Mouse (Mus musculus) lung, postnatal 0 days (tissue): ENCODE data around the gene Tomm40l.

Source experiments
- CTCF ChIP-seq: IDR thresholded peaks from 2 replicates; pipeline ENCODE4 v1.5.1; 2016; ENCODE audit warnings: antibody characterized with exemption, mild to moderate bottlenecking
- EP300 ChIP-seq: IDR thresholded peaks from 2 replicates; pipeline ENCODE4 v1.6.1; 2016; ENCODE audit warnings: antibody characterized with exemption, mild to moderate bottlenecking, control low read depth

DNA sequence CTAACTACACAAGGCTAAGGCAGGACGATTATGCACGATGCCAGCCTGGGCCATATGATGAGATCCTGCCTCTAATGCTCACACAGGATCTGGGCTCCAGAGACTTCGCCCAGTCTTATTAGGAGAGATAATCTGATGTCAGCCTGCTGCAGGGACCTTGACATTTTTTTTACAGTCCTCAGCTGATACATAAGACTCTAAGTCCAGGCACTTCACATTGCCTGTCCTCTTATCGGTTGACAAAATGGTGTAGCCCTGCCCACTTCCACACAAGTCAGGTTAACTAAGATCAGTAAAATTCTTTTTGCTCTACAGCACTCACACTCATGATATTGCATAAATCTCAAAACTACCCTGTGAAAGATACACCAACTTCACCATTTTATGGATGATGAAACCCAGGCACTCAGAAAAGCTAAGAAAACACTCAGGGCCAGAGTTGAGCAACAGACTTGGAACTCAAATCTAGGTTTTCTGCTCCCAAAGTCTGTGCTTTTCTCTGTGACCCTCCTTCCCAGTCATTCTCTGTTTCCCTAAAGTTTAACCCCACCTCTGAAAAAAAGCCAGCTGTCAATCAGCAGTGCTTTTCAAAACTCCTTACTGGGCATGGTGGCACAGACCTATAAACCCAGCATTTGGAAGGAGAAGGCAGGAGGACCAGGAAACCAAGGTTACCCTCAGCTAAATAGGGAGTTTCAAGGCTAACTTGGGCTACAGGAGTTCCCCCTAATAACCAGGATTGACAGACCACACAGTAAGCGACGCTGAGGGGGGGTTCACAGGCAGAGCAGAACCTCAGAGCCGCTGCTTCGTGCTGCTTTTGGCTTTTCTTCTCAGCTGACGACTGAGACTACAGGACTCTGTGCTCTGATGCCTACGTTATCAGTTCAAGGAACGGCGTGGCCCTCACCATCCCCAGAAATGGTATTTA lies 10.8 kb upstream of the Tomm40l start:
- TF ChIP-seq CTCF (no peak), EP300 (peak; percentile 92)
